Mouse (Mus musculus): ENCODE measurements around the gene Slc12a3. TPM values are rescaled to one million over a fixed set of nuclear protein-coding genes. Genes with fewer than 3 reads are reported as not detected.

Slc12a3 gene
- total and polyA plus RNA-seq, 3 experiments, result 0.17 TPM; not detected in 2

DNA sequence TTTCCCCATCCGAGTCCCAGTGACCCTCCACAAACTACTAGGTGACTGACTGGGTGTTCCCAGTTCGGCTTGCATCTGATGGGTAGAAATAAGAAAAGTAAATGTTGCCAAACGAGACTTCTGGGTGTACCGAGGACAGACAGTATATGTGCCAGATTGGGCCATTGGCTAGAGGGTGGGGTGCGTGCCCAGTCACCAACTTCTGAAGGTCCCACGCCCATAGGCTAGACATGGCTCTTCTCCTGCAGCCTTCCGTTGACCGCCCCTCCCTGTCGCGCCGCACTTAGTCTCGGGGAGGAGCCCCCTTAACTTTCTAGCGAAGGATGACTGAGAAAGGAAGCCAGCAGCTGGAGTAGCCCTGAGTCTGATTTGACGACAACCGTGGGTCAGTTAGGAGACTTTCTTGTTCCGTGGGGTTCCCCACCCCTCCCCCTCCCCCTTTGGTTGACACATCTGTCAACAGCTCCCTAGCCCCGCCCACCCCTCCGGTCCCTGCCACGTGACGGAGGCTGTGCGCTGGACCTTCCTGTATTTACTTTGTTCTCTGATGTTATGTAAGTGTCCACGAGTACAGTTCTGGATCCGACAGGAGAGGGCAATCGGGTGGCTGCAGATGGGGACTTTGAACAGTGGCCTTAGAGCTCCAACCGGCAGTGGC is 58.2 kb downstream of the Slc12a3 start (continued):
- peak; percentile 93 for TF ChIP-seq SIN3A (IDR thresholded peaks at IDR 0.05; ENCODE audit: low read length)

GRCm38 (mm10) chr8:94387785-94388184 is 58.8 kb downstream of the Slc12a3 start:
- TF ChIP-seq ZMIZ1 (IDR thresholded peaks at IDR 0.05; ENCODE audit: low read depth, low read length) (no peak), KAT2A (IDR thresholded peaks at IDR 0.05; ENCODE audit: insufficient replicate concordance, low read length) (no peak), JUND (conservative IDR thresholded peaks at IDR 0.05; ENCODE audit: low read depth, low read length) (no peak), CHD2 (IDR thresholded peaks at IDR 0.05; ENCODE audit: low read length) (no peak), RCOR1 (conservative IDR thresholded peaks at IDR 0.05; ENCODE audit: low read depth, low read length) (no peak), ETS1 (conservative IDR thresholded peaks at IDR 0.05; ENCODE audit: low read depth, low read length) (no peak), MAFK (IDR thresholded peaks at IDR 0.05; ENCODE audit: insufficient replicate concordance, low read length) (no peak), UBTF (IDR thresholded peaks at IDR 0.05; ENCODE audit: low read depth, low read length) (no peak), EP300 (IDR thresholded peaks at IDR 0.05; ENCODE audit: low read length) (no peak), BHLHE40 (IDR thresholded peaks at IDR 0.05; ENCODE audit: low read depth, low read length) (no peak), ELF1 (IDR thresholded peaks at IDR 0.05; ENCODE audit: low read depth, low read length) (no peak), MXI1 (IDR thresholded peaks at IDR 0.05; ENCODE audit: low read depth, low read length) (no peak), MEF2A (IDR thresholded peaks at IDR 0.05; ENCODE audit: borderline replicate concordance, low read depth, low read length) (no peak), GABPA (IDR thresholded peaks at IDR 0.05; ENCODE audit: insufficient replicate concordance, low read depth, low read length) (no peak), MAZ (IDR thresholded peaks at IDR 0.05; ENCODE audit: low read depth, low read length) (no peak), CTCF (conservative IDR thresholded peaks at IDR 0.05 in 1 of 2, IDR thresholded peaks at IDR 0.05 in 1 of 2; ENCODE audit: low read depth in 2 of 2, low read length in 2 of 2) (no peak)
- in situ Hi-C loops (cut with MboI; ENCODE audit: low pct_ligation_motif_present, low pct_unique_long_range_greater_than_20kb, low sequenced_read_pairs), result no loop called here
- dilution Hi-C loops (cut with MboI; ENCODE audit: extremely low pct_ligation_motif_present, extremely low pct_unique_long_range_greater_than_20kb, low sequenced_read_pairs), result no loop called here
- Histone ChIP-seq H3K4me2 (ENCODE audit: insufficient read depth, low read depth, poor library complexity, severe bottlenecking) (peak overlapping the region; percentile 76; the same call in 1 of the 2 replicates), H3K36me3 (replicated peaks in 1 of 2; ENCODE audit: control insufficient read depth in 1 of 2, insufficient read depth in 1 of 2, low read length in 1 of 2) (peaks cover 36 to 45% of the 10 kb centered on the region in 2 experiments), H3K4me1 (ENCODE audit: control insufficient read depth in 1 of 2, insufficient read depth in 2 of 2) (peaks cover 11 to 48% of the 10 kb centered on the region in 2 experiments), H3K9me3 (replicated peaks; ENCODE audit: low read length) (peaks cover 6% of the 10 kb centered on the region), H3K27me3 (replicated peaks) (no peaks in the 10 kb centered on the region), H3K9ac (ENCODE audit: insufficient read depth, low read depth) (peak overlapping the region; percentile 72), H3K27ac (ENCODE audit: insufficient read depth, low read depth) (peak overlapping the region; percentile 36; the same call in 1 of the 2 replicates), H3K4me3 (replicated peaks in 1 of 3; ENCODE audit: low read depth in 2 of 3, low read length in 2 of 3, poor library complexity in 1 of 3) (peak overlapping the region; percentile 71 to 97 (median 92)), H3K79me2 (replicated peaks; ENCODE audit: control insufficient read depth, extremely low read depth, insufficient read depth, poor library complexity, severe bottlenecking) (peaks cover 56% of the 10 kb centered on the region)
- DNase-seq (ENCODE audit: extremely low read depth), result no peak

- dilution Hi-C loops (cut with MboI; ENCODE audit: extremely low pct_ligation_motif_present, extremely low pct_unique_long_range_greater_than_20kb, low sequenced_read_pairs), result no loop called here
- Histone ChIP-seq H3K9me3 (replicated peaks; ENCODE audit: low read length) (peaks cover 4% of the 10 kb centered on the region), H3K79me2 (replicated peaks; ENCODE audit: control insufficient read depth, extremely low read depth, insufficient read depth, poor library complexity, severe bottlenecking) (peaks cover 58% of the 10 kb centered on the region), H3K4me1 (ENCODE audit: control insufficient read depth in 1 of 2, insufficient read depth in 2 of 2) (peaks cover 11 to 62% of the 10 kb centered on the region in 2 experiments), H3K36me3 (replicated peaks in 1 of 2; ENCODE audit: control insufficient read depth in 1 of 2, insufficient read depth in 1 of 2, low read length in 1 of 2) (peaks cover 48 to 61% of the 10 kb centered on the region in 2 experiments), H3K9ac (ENCODE audit: insufficient read depth, low read depth) (peak overlapping the region; percentile 72; the same call in 1 of the 2 replicates), H3K27ac (ENCODE audit: insufficient read depth, low read depth) (peak overlapping the region; percentile 61), H3K4me3 (replicated peaks in 1 of 3; ENCODE audit: low read depth in 2 of 3, low read length in 2 of 3, poor library complexity in 1 of 3) (peak overlapping the region in 2 of 3 experiments; percentile 29 to 31), H3K4me2 (ENCODE audit: insufficient read depth, low read depth, poor library complexity, severe bottlenecking) (peak overlapping the region; percentile 76), H3K27me3 (replicated peaks) (no peaks in the 10 kb centered on the region)
- DNase-seq (ENCODE audit: extremely low read depth), result no peak
- in situ Hi-C loops (cut with MboI; ENCODE audit: low pct_ligation_motif_present, low pct_unique_long_range_greater_than_20kb, low sequenced_read_pairs), result no loop called here
- TF ChIP-seq MEF2A (IDR thresholded peaks at IDR 0.05; ENCODE audit: borderline replicate concordance, low read depth, low read length), result no peak
- TF ChIP-seq SIN3A (IDR thresholded peaks at IDR 0.05; ENCODE audit: low read length), result 0 out of 2 replicates have a peak, but pooled peaks have one; percentile 19
- TF ChIP-seq MXI1 (IDR thresholded peaks at IDR 0.05; ENCODE audit: low read depth, low read length), result peak; percentile 36; the same call in 1 of the 2 replicates
Measured at GRCm38 (mm10) chr8:94389531-94389930, 60.5 kb downstream of the Slc12a3 start.

All from CH12.LX (cell line).